Mouse (Mus musculus): ENCODE results near the gene Arfgef2.

- no peak for TF ChIP-seq CTCF (IDR thresholded peaks at IDR 0.05; ENCODE audit: borderline replicate concordance, insufficient read depth, low read length)
- no peak for TF ChIP-seq POLR2A (IDR thresholded peaks at IDR 0.05; ENCODE audit: low read depth, low read length)
Observed at GRCm38 (mm10) chr2:166857118-166857517, 51.7 kb downstream of the Arfgef2 start.

Measured in embryonic fibroblast, embryonic 13.5 days (primary cell).